Mouse (Mus musculus) stomach, postnatal 0 days (tissue): ENCODE measurements at regions not wholly inside any gene's neighbourhood (a gene's known extent, or its start where the extent isn't known, plus 50 kb on each side); places are given as distances from the start of the nearest gene placed in this dataset.

Source experiments
- ATAC-seq: fragments of 200-750 bp; cut with Nextera tagmentation; 2 replicates; pipeline ENCODE4 v1.8.0; 2017; ENCODE audit not compliant: low FRiP score, low TSS enrichment
- DNase-seq: peaks from one replicate; pipeline ENCODE4 v3.0.0-alpha.2; 2016; ENCODE audit warnings: low spot score
- H3K27ac ChIP-seq: fragments of 300-500 bp; sonication (generic); replicated peaks from 2 replicates; pipeline ENCODE4 v1.5.1; 2014; ENCODE audit warnings: mild to moderate bottlenecking, control low read depth
- H3K27me3 ChIP-seq: fragments of 300-500 bp; sonication (generic); 2 replicates; pipeline ENCODE4 v1.6.1; 2014; ENCODE audit warnings: low read length; ENCODE audit not compliant: control insufficient read depth, insufficient read depth
- H3K36me3 ChIP-seq: fragments of 300-500 bp; sonication (generic); 2 replicates; pipeline ENCODE4 v1.6.1; 2014; ENCODE audit warnings: low read length, mixed read lengths; ENCODE audit not compliant: control insufficient read depth, insufficient read depth
- H3K4me1 ChIP-seq: fragments of 300-500 bp; sonication (generic); replicated peaks from 2 replicates; pipeline ENCODE4 v1.6.1; 2014; ENCODE audit warnings: antibody characterized with exemption; ENCODE audit not compliant: control insufficient read depth, insufficient read depth
- H3K4me2 ChIP-seq: fragments of 300-500 bp; sonication (generic); replicated peaks from 2 replicates; pipeline ENCODE4 v1.6.1; 2014; ENCODE audit warnings: low read depth, mild to moderate bottlenecking, control low read depth, moderate library complexity
- H3K4me3 ChIP-seq: fragments of 300-500 bp; sonication (generic); 2 replicates; pipeline ENCODE4 v1.5.1; 2014; ENCODE audit warnings: low read depth, low read length, control low read depth
- H3K9ac ChIP-seq: fragments of 300-500 bp; sonication (generic); 2 replicates; pipeline ENCODE4 v1.6.1; 2014; ENCODE audit warnings: mild to moderate bottlenecking, low read length, control low read depth, mixed read lengths
- H3K9me3 ChIP-seq: fragments of 300-500 bp; sonication (generic); 2 replicates; pipeline ENCODE4 v1.6.1; 2016; ENCODE audit warnings: low read length; ENCODE audit not compliant: control insufficient read depth
- CTCF ChIP-seq: IDR thresholded peaks from 2 replicates; pipeline ENCODE4 v1.5.1; 2016; ENCODE audit warnings: antibody characterized with exemption, low read depth, mild to moderate bottlenecking, moderate library complexity
- EP300 ChIP-seq: optimal IDR thresholded peaks from 2 replicates; pipeline ENCODE3; 2016; ENCODE audit warnings: antibody characterized with exemption
- WGBS: fragments of 180-500 bp; shearing (Covaris S2); extraction: QIAGEN DNeasy Blood & Tissue Kit; methylation state at CpG from one replicate; pipeline ENCODE4 v1.1.7; 2014; 5-methylcytosine and 5-hydroxymethylcytosine counted together

DNA sequence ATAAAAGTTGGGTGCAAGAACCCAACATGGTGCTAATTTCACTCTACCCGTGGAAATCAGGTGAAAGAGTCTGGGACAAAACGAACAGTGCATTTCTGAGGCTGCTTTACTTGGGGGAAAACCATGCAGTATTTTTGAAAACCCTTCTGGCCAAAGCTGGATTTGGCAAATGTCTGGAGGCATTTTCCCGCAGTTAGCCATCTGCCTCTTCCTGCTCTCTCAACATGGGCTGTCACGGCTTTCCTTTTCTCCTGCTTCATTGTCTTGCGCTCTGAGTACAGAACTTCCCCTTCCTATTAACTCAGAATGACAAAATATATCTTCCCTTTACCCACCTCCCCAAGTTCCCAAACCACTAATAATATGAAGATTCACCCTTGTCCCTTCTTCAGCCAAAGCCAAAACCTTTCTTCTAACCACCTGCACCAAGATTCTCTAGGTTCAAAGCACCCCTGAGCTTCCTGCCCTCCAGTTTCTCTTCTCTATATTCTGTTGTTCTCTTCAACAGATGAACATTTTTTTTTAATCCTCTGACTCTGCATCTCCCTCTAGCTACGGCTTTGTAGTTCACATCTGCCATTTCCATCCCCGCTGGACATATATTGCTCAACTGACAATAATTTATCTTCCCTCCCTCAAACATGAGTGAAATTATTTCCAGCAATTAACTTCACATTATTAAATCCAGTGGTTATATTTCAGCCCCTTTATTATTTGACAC lies 57.5 kb upstream of the 4930583I09Rik start:
- Histone ChIP-seq H3K9ac (no peak overlapping the region), H3K36me3 (no peaks in the 10 kb centered on the region), H3K4me1 (no peaks in the 10 kb centered on the region), H3K27ac (no peak overlapping the region), H3K4me3 (no peak overlapping the region), H3K9me3 (no peaks in the 10 kb centered on the region), H3K27me3 (no peaks in the 10 kb centered on the region), H3K4me2 (no peak overlapping the region)
- ATAC-seq (no peak), DNase-seq (no peak)
- TF ChIP-seq CTCF (peak; percentile 29; the same call in 1 of the 2 replicates), EP300 (no peak)
- 73% methylated on average over 7 of the region's 7 CpGs for WGBS
